Mouse (Mus musculus) stomach, postnatal 0 days (tissue): ENCODE measurements around the gene Sirpb1c.

Experiments
- CTCF ChIP-seq: IDR thresholded peaks from 2 replicates; pipeline ENCODE4 v1.5.1; 2016; ENCODE audit warnings: antibody characterized with exemption, low read depth, mild to moderate bottlenecking, moderate library complexity
- EP300 ChIP-seq: optimal IDR thresholded peaks from 2 replicates; pipeline ENCODE3; 2016; ENCODE audit warnings: antibody characterized with exemption

GRCm38 (mm10) chr3:15886380-15886779, 38.1 kb upstream of the Sirpb1c start:
- TF ChIP-seq EP300 (no peak), CTCF (no peak)
